Mouse (Mus musculus) heart, adult 8-10 months (tissue): ENCODE results near the gene Aco1. TPM values are rescaled to one million over a fixed set of nuclear protein-coding genes. Genes with fewer than 3 reads are reported as not detected.
"Not testable (repeated sequence)": the region's sequence is repeated elsewhere in the genome, so short reads cannot be mapped to it uniquely, and the experiment has no call there.

Source experiments
- DNase-seq: peaks from one replicate; pipeline ENCODE4 v3.0.0; 2022; ENCODE audit warnings: low spot score
- total RNA-seq, 4 experiments: library from RNA; stranded (reverse); gene quantifications; 2 replicates each; pipeline ENCODE4 v1.2.4; 2022

Aco1 gene
- total RNA-seq: 10 to 100 TPM; 24.3 to 30.2 (median 26.3) TPM

DNA sequence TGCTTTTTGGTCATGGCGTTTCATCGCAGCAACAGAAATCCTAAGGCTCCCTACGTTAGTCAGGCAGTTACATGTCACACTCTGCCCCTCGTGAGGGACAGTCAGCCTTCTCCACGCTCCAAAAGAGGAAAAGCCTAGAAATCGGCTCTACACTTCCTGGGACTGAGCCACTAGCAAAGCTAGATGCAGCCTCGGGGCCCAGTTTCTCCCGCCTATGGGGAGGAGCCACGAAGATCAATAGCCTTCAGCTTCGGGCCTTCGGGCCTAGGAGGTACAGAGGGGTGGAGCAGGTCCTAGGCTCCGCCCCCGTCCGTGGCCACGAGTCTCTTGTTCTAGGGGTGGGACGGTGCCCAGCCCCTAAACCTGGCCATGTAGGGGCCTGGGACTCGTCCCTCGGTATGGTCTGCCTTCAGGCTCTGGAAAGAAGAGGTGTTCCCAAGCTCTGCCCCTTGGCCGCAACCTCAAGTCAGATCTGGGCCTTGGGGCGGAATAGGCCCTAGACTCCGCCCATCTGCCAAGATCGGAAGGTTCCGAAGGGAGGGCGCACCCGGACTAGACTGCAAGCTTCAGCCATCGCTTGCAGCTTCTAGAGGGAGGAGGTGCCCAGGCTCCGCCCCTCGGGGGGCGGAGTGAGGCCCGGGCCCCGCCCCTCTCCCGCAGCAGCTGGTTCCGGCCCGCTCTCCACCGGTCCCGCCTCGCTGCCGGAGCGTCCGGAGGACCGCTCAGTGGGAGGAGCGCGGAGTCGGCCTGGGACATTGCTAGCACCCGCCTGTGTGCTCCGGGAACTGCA, at the start of gene Aco1:
Gene Aco1, plus strand, starts transcription at position 339 of the 790 bp plus-strand sequence.
- DNase-seq: peak; percentile 97

DNA sequence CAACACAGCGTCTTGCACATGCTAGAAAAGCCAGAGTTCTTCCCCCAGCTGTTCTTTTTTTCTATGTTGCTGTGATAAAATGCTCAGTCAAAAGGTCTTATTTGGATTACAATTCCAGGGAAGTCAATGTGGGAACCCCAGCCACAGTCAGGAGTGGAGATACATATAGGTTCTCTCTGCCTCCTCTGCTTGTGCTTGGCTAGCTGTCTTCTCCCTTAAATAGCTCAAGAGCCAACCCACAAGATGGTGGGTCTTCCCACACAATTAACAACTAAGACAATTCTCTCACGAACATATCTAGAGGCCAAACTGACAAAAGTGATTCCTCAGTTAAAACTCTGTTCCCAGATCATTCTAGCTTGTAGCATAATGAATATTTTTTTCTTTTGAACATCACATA, 47.9 kb upstream of the Aco1 start:
- no peak for DNase-seq

DNA sequence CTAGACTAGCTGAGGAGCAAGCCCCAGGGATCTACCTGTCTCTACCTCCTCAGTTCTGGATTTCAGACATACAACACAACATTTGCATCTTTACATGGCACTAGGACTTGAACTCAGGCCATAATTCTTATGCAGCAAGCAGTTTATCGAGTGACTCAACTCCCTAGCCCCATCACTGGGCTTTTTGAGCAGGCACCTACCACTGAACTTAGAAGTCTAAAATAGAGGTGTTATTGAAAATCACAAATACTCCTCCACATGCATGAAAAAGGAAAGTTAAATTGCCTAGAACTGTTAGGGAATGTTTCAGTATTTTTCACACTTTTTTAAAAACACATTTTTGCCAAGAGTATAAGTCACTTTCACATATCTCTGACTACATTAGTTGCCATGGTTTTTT, 39.9 kb upstream of the Aco1 start:
- DNase-seq: no peak

DNA sequence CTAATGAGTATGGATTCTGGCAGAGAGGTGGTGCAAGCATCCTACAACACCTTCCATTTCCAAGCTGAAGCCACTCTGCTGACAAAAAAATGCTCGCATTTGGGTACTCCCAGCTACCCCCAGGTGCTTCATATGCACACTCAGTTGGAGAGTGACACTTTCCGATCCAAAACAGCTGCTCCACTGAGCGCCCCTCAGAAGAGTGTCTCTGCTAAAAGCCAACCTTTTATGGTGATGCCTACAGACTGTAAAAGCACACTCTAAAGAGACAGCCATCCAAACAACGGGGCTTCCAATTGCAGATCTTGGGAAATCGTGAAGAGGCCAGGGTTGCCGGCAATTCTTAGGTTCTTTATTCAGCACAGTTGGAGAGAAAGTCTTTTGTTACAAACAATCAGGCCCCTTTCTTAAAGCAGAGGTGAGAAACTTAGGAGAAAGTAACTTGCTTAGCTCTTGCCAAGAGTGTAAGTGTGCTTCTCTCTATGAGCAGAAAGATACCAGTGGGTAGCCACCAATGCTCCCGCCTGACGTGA, 36.8 kb upstream of the Aco1 start:
- no peak for DNase-seq

DNA sequence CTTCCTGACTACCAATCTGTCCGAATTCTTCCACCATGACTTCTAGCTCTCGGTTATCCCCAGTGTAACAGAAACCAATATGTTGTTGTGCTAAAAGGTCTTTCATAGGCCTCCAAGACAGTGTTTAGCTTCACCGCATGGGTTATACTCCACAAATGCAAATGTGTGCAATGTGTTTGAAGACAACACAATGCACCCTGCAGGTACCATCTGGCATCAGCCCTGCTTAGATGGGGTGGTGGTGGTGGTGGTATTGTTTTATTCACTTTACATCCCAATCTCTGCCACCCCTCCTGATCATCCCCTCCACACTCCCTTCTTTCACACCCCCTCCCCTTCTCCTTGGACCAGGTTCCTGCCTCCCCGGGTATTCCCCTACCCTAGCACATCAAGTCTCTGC, 34.9 kb upstream of the Aco1 start:
- no peak for DNase-seq

DNA sequence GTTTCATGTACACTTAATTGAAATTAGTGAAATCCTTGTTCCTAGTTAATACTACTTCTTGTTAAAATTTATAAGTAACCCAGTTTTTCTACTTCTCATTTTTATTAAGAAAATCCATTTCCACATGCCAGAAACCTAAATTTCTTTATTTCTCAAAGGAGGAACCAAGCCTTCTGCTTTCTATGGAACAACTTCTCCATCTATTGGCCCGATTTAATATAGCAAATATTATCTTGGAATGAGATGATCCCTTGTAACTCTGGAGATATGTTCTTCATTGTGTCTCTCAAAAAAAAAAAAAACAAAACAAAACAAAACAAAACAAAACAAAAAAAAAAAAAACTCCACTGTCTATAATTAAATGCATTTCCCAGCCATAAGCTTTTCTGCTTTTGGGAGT, 29.7 kb upstream of the Aco1 start:
- no peak for DNase-seq

DNA sequence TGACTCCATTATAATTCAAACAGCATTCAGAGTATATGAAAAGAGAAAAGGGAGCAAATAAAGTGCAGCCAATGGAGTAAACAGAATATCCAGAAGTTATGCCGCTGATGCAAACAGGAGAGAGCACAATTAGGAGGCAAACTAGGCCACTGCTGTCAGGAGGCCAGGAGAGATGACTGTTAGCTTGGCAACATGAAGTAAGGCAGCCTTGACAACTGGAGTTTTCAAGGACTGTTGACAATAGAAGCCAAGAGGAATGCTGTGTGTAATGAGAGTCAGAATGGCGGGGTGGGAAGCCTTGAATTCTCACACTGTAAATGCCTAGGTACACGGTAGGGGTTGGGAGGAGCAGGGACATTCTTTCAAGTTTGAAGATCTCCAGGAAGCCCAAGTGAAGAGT, 21.7 kb upstream of the Aco1 start:
- no peak for DNase-seq

DNA sequence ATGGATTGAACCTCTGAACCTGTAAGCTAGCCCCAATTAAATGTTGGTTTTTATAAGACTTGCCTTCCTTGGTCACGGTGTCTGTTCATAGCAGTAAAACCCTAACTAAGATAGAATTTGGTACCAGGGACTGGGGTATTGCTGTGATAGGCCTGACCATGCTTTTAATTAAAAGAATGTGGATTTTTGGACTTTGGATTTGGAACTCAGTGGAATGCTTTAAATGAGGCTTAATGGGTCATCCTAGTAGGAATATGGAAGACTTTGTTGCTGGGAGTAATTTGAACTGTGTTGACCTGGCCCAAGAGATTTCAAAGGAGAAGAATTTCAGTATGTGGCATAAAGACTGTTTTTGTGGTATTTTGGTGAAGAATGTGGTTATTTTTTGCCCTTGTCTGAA, 20.6 kb upstream of the Aco1 start:
- DNase-seq: not testable (repeated sequence)

DNA sequence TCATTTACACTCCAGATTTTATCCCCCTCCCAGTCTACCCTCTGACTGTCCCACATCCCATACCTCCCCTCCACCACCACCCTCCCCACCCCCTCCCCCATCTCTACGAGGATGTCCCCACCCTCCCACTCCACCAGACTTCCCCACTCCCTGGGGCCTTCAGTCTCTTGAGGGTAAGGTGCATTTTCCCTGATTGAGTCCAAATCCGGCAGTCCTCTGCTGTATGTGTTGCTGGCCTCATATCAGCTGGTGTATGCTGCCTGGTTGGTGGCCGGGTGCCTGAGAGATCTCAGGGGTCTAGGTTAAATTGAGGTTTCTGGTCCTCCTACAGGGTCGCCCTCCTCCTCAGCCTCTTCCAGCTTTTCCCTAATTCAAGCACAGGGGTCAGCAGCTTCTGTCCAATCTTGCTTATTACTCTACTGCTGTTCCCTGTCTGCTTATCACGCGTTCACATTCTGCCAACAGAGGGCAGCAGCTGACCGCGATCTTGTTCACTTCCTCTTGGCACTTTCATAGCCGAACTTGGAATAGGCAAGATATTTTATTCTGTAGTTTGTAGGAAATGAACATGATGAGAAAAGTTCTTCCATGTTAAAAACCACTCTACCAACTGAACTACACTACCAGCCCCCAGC, 8.3 kb upstream of the Aco1 start:
- peak; percentile 82 for DNase-seq

DNA sequence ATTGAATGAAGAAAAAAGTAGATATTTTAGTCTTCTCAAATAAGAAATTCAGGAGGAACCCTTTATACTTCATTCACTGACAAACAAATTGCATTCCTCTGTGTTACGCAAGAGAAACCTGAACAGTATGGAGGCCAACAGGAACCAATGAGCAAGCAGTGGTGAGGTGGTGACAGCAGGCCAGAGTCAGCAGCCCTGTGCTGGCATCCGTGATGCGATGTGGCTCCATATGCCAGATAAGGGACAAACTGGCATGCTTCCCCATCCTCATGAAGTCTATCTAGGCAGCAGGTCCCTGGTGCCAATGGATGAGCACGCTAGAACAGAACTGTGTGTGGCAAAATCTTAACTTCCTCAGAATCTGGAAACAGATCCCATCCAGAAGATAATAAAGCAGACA, 6.4 kb upstream of the Aco1 start:
- DNase-seq: no peak

DNA sequence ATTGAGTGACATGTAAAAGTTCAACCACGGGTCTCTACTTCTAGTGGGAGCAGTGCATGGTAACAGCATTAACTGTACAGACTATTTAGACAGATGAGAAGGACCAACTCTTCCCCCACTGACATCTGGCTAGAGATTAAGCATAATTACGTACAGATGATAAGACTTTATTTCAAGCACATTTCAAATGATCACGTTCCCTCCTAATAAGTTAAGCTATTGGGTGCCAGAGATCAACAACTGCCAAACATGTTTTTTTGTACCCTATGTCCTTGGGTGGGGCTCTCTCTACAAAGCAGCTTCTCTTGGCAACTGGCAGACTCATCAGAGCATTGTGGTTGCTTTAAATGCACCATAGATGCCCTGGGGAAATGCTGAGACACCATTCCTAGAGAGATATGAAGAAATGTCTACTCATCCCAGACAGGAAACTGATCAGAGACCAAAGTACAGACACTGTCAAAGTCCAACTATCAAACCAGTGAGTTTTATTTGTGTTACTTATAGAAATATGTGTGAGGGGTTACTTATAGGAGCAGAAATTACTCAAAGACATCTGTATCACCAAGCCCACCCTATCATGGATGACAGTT, 3.1 kb upstream of the Aco1 start:
- no peak for DNase-seq

DNA sequence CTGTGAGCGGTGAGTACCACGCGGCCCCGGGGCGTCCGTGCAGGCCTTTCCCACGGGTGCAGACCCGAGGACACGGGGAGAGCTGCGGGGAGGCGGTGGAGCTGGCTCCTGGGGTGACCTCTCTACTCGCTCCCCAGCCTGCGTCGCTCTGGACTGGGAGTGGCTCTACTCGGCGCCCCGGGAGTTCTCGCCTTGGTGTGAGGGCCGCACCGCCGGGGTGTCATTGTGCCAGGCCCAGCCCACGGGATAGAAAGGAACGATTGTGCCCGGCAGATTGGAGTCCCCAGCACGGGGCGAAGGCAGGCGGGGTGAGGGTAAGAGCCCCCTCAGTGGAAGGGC, 621 bp downstream of the Aco1 start:
- no peak for DNase-seq

DNA sequence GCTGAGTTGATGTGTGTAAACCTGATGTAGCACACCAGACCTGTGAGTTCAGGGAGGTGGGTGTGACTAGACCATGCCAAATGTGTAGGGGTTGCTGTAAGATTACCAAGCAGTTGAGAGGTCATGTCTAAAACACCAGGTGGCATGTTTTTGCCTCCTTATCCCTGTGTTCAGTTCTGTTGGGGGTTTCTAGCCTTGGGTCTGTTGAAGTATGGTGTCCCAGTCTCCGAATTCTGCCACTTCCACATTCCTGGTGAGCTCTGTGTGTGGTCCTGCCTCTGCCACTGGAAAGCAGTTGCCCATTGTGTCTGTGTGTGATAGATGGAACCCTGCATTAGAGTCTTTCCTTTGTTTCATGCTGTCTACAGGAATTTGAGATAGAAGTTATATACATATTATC, 1.7 kb downstream of the Aco1 start:
- no peak for DNase-seq

DNA sequence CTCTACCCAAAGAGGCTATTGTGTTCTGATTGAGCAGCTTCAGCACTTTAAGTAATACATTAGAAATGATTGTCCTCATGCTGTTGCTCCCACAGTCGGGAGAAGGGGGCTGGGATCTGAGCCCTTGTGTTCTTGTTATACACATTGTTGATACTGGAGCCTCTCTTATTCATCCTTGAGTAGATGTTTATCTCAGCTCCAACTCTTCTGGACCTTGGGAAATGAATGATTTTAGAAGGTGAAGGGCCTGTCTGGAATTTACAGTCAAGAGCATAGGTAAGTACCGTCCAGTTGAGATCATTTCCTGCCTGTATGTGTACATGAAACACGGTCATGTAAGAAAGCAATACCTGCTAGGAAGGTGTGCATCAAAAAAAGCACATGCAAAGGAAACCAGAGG, 2.1 kb downstream of the Aco1 start:
- DNase-seq: no peak

DNA sequence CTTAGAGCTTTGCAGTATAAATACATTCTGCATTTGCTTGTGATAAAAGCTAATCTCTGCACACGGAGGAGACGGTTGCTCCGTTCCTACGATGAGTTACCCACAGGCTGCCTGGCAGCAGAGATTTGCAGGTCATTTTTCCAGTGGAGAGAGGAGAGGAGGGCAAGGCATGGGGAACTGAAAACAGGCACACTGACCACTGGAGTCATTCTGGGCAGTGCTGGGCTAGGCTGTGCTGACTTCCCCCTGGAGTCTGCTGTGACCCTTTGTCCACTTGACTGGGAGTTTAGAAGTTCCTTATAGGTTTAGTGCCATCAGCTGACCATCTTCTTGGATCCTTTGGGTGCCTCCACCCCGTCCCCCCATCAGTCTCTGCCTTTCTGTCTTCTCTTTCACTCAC, 5.4 kb downstream of the Aco1 start:
- peak; percentile 16 for DNase-seq

DNA sequence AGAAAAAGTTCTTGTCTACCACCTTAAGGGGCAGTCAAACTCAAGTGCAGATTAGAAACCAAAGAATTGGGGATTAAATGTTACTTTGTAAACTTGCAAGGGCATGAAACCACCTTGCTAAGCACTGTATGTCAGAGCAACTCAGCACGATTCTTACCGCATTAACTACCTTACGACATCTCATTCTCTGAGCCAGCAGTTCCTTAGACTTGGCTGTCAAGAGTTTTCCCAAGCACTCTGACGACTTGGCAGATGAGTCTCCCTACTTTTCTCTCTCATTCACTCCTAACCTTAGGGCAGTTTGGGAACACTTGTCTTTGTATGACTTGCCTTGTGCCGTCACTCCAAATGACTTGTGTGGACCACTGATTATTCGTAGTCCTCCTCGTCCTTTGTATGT, 7.2 kb downstream of the Aco1 start:
- DNase-seq: no peak

DNA sequence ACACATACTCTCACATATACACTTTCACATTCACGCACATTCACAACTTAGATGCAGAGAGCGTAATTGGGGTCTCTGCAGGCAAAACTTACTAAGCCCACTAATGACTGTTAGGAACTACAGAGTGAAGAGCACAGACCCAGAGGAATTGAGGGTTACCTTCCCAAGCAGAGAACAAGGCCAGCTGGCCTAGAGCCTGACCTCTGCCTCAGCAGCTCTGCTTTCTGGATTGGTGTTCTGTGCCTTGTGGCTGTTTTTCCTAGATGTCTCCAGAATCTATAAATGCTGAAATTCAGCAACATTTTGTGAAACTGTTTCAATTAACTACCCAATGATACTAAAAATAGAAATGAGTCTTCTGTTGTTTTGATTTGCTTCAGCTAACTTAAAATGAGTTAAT, 9.9 kb downstream of the Aco1 start:
- no peak for DNase-seq

DNA sequence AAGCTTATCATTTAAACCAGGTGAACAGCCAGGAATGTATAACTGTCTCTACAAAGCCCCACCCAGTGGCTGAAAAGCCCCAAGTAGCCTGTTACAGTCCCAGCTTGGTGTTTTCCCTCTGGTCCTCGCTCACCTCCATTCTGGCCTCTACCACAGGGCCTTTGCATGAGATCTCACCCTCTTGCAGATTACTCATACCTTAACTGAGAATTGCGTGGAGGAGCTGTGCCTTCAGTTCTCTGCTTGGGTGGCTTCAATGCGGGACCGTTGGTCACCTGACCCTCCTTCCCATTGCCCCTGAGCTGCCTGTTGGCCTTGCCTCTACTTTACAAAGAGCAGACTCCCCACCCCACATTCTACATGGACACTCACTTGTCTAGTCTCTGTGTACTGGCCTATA, 10.6 kb downstream of the Aco1 start:
- no peak for DNase-seq

DNA sequence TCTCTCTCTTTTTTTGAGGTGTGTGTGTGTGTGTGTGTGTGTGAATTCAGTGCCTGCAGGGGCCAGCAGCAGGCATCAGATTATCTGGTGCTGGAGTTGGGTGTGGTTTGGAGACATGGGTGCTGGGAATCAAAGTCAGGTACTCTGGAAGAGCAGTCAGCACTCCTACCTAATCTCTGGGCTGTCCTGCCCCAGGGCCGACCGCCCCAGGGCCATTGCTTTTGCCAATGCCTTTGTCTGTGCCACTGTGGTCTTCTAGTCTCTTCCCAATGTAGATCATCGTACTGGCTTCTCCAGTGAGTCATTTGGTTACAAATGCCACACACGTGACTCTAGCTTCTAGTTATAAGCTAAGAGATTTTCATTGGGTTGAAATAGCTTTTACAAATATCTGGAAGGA, 11.9 kb downstream of the Aco1 start:
- no peak for DNase-seq

DNA sequence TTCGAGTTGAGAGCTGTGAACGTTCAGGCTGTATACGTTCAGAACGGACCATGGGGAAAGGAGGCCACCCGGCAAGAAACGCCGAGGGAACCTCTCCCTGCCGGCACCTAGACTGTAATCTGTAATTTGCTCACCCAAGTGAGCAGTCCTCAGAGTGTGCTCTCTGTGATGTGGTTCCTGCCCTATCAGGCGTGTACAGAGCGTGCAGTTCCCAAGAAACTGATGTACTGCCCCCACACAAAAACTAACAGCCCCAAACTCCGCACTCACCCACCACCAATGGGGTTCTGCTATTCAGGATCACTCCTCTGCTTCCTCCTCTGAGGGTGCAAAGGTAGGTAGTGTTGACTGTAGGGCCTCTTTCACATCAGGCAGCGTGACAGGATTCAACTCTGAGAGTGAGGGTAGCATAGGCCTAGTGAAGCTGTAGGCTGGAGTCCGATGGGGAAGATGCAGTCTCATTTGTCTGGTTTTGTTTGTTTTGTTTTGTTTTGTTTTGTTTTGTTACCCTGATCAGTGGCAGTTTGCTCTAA, 12.7 kb downstream of the Aco1 start:
- DNase-seq: no peak

DNA sequence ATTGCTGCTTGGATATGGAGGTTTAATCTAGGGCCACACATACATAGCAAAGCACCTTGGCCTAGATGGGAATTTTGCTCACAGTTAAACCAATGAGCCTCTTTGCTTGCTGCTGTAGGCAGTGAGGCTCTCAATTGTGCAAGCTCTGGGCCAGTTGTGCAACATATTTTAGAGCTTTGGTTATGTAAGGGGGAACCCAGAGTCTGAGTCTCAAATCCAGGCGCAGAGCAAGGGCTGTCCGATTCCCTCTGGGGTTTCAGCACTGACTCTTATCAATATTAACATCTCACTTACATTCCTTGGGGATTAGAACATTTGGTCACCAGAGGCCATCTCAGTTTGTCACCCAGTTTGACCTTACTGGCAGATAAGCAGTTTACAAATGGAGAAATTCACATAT, 13.3 kb downstream of the Aco1 start:
- DNase-seq: peak; percentile 29

DNA sequence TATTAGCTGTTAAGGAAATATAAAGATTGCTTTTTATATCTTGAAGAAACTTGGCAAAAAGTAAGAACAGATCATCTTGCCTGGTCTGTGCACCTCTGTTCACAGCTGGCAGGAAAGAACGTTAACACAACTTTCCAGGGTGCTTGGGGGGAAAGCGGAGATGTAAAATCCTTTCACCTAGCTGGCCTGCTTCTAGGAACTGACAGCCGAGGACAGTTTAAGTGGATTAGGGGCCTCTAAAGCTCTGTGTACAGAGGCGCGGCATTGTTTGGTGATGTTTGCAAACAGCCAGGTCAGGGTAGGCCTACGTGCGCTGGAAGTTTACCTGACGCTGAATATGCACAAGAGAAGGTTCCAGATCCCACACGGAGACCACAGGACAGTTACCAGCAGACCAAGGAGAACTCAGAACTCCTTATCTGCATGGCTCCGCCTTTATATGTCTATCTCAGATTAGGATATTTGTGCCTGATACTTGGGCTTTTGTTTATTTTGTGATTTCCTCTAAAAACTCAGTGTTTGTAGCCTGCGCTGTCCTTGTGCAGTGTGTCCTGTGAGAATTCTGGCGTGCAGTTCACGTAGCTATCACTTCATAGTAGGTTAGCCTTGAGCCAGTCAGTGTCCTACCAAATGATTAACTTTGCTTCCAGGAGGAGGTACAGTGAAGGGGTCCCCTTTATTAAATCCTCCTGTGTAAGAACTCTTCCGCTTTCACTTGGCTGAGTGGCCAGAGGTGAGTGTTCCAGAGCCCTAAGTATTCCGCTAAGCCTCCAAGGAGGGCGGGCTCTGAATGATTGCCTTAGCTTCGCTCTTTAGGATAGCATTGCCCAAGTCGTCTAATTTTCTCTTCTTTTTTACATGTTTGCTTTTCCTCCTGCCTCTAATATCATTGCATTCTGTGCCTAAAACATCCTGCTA, 14.0 kb downstream of the Aco1 start:
- DNase-seq: no peak
